Mouse (Mus musculus) neural tube, embryonic 15.5 days (tissue): ENCODE data around the gene Fignl1. TPM values are rescaled to one million over a fixed set of nuclear protein-coding genes. Genes with fewer than 3 reads are reported as not detected.
A peak's percentile ranks its signal among the peaks of the same experiment; 100 is the strongest.

Experiments
- ATAC-seq: fragments of 200-750 bp; cut with Nextera tagmentation; 2 replicates; pipeline ENCODE4 v1.8.0; 2017; ENCODE audit warnings: mild to moderate bottlenecking, moderate TSS enrichment, moderate library complexity; ENCODE audit not compliant: low FRiP score
- H3K27ac ChIP-seq: fragments of 300-500 bp; sonication (generic); replicated peaks from 2 replicates; pipeline ENCODE4 v1.5.1; 2015; ENCODE audit warnings: mild to moderate bottlenecking, inconsistent platforms
- H3K27me3 ChIP-seq: fragments of 300-500 bp; sonication (generic); replicated peaks from 2 replicates; pipeline ENCODE4 v1.6.1; 2015; ENCODE audit warnings: inconsistent platforms
- H3K36me3 ChIP-seq: fragments of 300-500 bp; sonication (generic); 2 replicates; pipeline ENCODE4 v1.6.1; 2015; ENCODE audit warnings: inconsistent platforms
- H3K4me1 ChIP-seq: fragments of 300-500 bp; sonication (generic); 2 replicates; pipeline ENCODE4 v1.6.1; 2015; ENCODE audit warnings: inconsistent platforms
- H3K4me2 ChIP-seq: fragments of 300-500 bp; sonication (generic); 2 replicates; pipeline ENCODE4 v1.6.1; 2015; ENCODE audit warnings: inconsistent platforms, mild to moderate bottlenecking, moderate library complexity
- H3K4me3 ChIP-seq: fragments of 300-500 bp; sonication (generic); replicated peaks from 2 replicates; pipeline ENCODE4 v1.5.1; 2015; ENCODE audit warnings: mild to moderate bottlenecking, inconsistent platforms
- H3K9ac ChIP-seq: fragments of 300-500 bp; sonication (generic); replicated peaks from 2 replicates; pipeline ENCODE4 v1.6.1; 2015; ENCODE audit warnings: mild to moderate bottlenecking, inconsistent platforms
- H3K9me3 ChIP-seq: fragments of 300-500 bp; sonication (generic); replicated peaks from 2 replicates; pipeline ENCODE4 v1.6.1; 2016; ENCODE audit warnings: inconsistent platforms
- WGBS: fragments of 180-500 bp; shearing (Covaris S2); methylation state at CpG from one replicate; pipeline ENCODE4 v1.1.7; 2015; ENCODE audit warnings: mixed read lengths; 5-methylcytosine and 5-hydroxymethylcytosine counted together
- polyA plus RNA-seq: library from polyadenylated mRNA; unstranded; fragments of >200 nt; fragmentation: Nextera tagmentation; extraction: Ambion mirVana; gene quantifications from 2 replicates; pipeline ENCODE4 v1.2.1, GENCODE M21; 2015

The Fignl1 gene
- polyA plus RNA-seq, result 8.7 and 19.6 TPM in 2 replicates

GRCm38 (mm10) chr11:11808820-11809403, at the start of gene Fignl1:
Gene Fignl1, minus strand, starts transcription at chr11:11808962.
- peak; percentile 96 for ATAC-seq
- Histone ChIP-seq H3K4me1 (peaks cover 13% of the 10 kb centered on the region), H3K36me3 (no peaks in the 10 kb centered on the region), H3K4me3 (peak within 1 kb of the TSS; percentile 76), H3K27ac (peak within 1 kb of the TSS; percentile 95), H3K9ac (peak within 1 kb of the TSS; percentile 89), H3K4me2 (peak within 1 kb of the TSS; percentile 87), H3K27me3 (no peaks in the 10 kb centered on the region; the same call in 1 of the 2 replicates), H3K9me3 (no peaks in the 10 kb centered on the region)
- under 1% methylated on average over 53 of the region's 53 CpGs for WGBS

GRCm38 (mm10) chr11:11856959-11857358, 48.2 kb upstream of the Fignl1 start:
- Histone ChIP-seq H3K4me2 (no peak overlapping the region), H3K27me3 (no peaks in the 10 kb centered on the region), H3K9me3 (no peaks in the 10 kb centered on the region), H3K27ac (no peak overlapping the region), H3K4me3 (no peak overlapping the region), H3K36me3 (no peaks in the 10 kb centered on the region), H3K4me1 (peaks cover 16% of the 10 kb centered on the region), H3K9ac (no peak overlapping the region)
- no peak for ATAC-seq
- 98% methylated on average over 3 of the region's 3 CpGs for WGBS

GRCm38 (mm10) chr11:11855685-11856131, 46.9 kb upstream of the Fignl1 start:
- no peaks in the 10 kb centered on the region for H3K27me3 ChIP-seq
- H3K4me1 ChIP-seq, result peaks cover 20% of the 10 kb centered on the region
- no peak overlapping the region for H3K9ac ChIP-seq
- peak overlapping the region; percentile 14; the same call in 1 of the 2 replicates for H3K4me2 ChIP-seq
- H3K27ac ChIP-seq, result peak overlapping the region; percentile 68
- H3K4me3 ChIP-seq, result no peak overlapping the region
- no peaks in the 10 kb centered on the region for H3K9me3 ChIP-seq
- no peaks in the 10 kb centered on the region for H3K36me3 ChIP-seq
- peak; percentile 66; the same call in 1 of the 2 replicates for ATAC-seq
- WGBS, result 11% methylated on average over 11 of the region's 11 CpGs

GRCm38 (mm10) chr11:11855061-11855672, 46.4 kb upstream of the Fignl1 start:
- peak overlapping the region; percentile 68 for H3K27ac ChIP-seq
- H3K4me1 ChIP-seq, result peaks cover 25% of the 10 kb centered on the region
- no peaks in the 10 kb centered on the region for H3K36me3 ChIP-seq
- H3K9me3 ChIP-seq, result no peaks in the 10 kb centered on the region
- peak; percentile 40; the same call in 1 of the 2 replicates for ATAC-seq
- H3K9ac ChIP-seq, result no peak overlapping the region
- WGBS, result 13% methylated on average over 6 of the region's 6 CpGs
- H3K27me3 ChIP-seq, result no peaks in the 10 kb centered on the region
- no peak overlapping the region for H3K4me3 ChIP-seq
- no peak overlapping the region for H3K4me2 ChIP-seq

- no peaks in the 10 kb centered on the region for H3K27me3 ChIP-seq
- no peak overlapping the region for H3K9ac ChIP-seq
- H3K36me3 ChIP-seq, result no peaks in the 10 kb centered on the region
- ATAC-seq, result no peak
- no peaks in the 10 kb centered on the region for H3K9me3 ChIP-seq
- peaks cover 29% of the 10 kb centered on the region for H3K4me1 ChIP-seq
- no peak overlapping the region for H3K4me2 ChIP-seq
- 50% methylated on average over 4 of the region's 4 CpGs for WGBS
- no peak overlapping the region for H3K4me3 ChIP-seq
- H3K27ac ChIP-seq, result no peak overlapping the region
Observed at GRCm38 (mm10) chr11:11853731-11854461, 45.1 kb upstream of the Fignl1 start.

- no peak overlapping the region for H3K27ac ChIP-seq
- no peak overlapping the region for H3K9ac ChIP-seq
- no peak overlapping the region for H3K4me2 ChIP-seq
- no peaks in the 10 kb centered on the region for H3K36me3 ChIP-seq
- H3K4me3 ChIP-seq, result no peak overlapping the region
- peaks cover 29% of the 10 kb centered on the region for H3K4me1 ChIP-seq
- H3K27me3 ChIP-seq, result no peaks in the 10 kb centered on the region
- H3K9me3 ChIP-seq, result no peaks in the 10 kb centered on the region
- no peak for ATAC-seq
- 56% methylated on average over 6 of the region's 6 CpGs for WGBS
Observed at GRCm38 (mm10) chr11:11851957-11852505, 43.3 kb upstream of the Fignl1 start.

- H3K36me3 ChIP-seq, result no peaks in the 10 kb centered on the region
- 68% methylated on average over 6 of the region's 6 CpGs for WGBS
- H3K9me3 ChIP-seq, result no peaks in the 10 kb centered on the region
- H3K9ac ChIP-seq, result no peak overlapping the region
- no peak overlapping the region for H3K4me2 ChIP-seq
- peaks cover 22% of the 10 kb centered on the region for H3K4me1 ChIP-seq
- ATAC-seq, result 0 out of 2 replicates have a peak, but pooled peaks have one; percentile 23
- H3K27ac ChIP-seq, result peak overlapping the region; percentile 18; the same call in 1 of the 2 replicates
- no peaks in the 10 kb centered on the region for H3K27me3 ChIP-seq
- H3K4me3 ChIP-seq, result no peak overlapping the region
Observed at GRCm38 (mm10) chr11:11850476-11851267, 41.9 kb upstream of the Fignl1 start.

- H3K36me3 ChIP-seq, result no peaks in the 10 kb centered on the region
- WGBS, result 66% methylated on average over 13 of the region's 13 CpGs
- ATAC-seq, result no peak
Observed at GRCm38 (mm10) chr11:11849513-11850311, 41.0 kb upstream of the Fignl1 start.

GRCm38 (mm10) chr11:11848467-11848866, 39.7 kb upstream of the Fignl1 start:
- Histone ChIP-seq H3K4me3 (no peak overlapping the region), H3K27ac (no peak overlapping the region), H3K9me3 (no peaks in the 10 kb centered on the region), H3K36me3 (no peaks in the 10 kb centered on the region), H3K4me2 (no peak overlapping the region), H3K4me1 (peaks cover 27% of the 10 kb centered on the region), H3K9ac (no peak overlapping the region), H3K27me3 (no peaks in the 10 kb centered on the region)
- WGBS, result 91% methylated on average over 4 of the region's 4 CpGs
- no peak for ATAC-seq

More at GRCm38 (mm10) chr11:11849513-11850311, 41.0 kb upstream of the Fignl1 start:
- H3K4me3 ChIP-seq, result no peak overlapping the region
- no peaks in the 10 kb centered on the region for H3K9me3 ChIP-seq
- H3K9ac ChIP-seq, result no peak overlapping the region
- H3K27ac ChIP-seq, result no peak overlapping the region
- H3K4me2 ChIP-seq, result no peak overlapping the region
- no peaks in the 10 kb centered on the region for H3K27me3 ChIP-seq
- H3K4me1 ChIP-seq, result peaks cover 20% of the 10 kb centered on the region

GRCm38 (mm10) chr11:11845044-11845443, 36.3 kb upstream of the Fignl1 start:
- no peak overlapping the region for H3K9ac ChIP-seq
- H3K9me3 ChIP-seq, result no peaks in the 10 kb centered on the region
- peak overlapping the region; percentile 15; the same call in 1 of the 2 replicates for H3K27ac ChIP-seq
- no peak overlapping the region for H3K4me2 ChIP-seq
- WGBS, result 38% methylated on average over 8 of the region's 8 CpGs
- H3K4me1 ChIP-seq, result peaks cover 17% of the 10 kb centered on the region
- no peaks in the 10 kb centered on the region for H3K36me3 ChIP-seq
- H3K27me3 ChIP-seq, result no peaks in the 10 kb centered on the region
- H3K4me3 ChIP-seq, result no peak overlapping the region
- no peak for ATAC-seq
